Mouse (Mus musculus): Measurements from ENCODE around the gene Aprt. TPM values are rescaled to one million over a fixed set of nuclear protein-coding genes. Genes with fewer than 3 reads are reported as not detected.
"Not testable (repeated sequence)": the region's sequence is repeated elsewhere in the genome, so short reads cannot be mapped to it uniquely, and the experiment has no call there.

The Aprt gene
- total RNA-seq, 2 experiments from 2014 or later = 72.4 to 87.2 TPM

GRCm38 (mm10) chr8:122586171-122586570 lies 9.5 kb upstream of the Aprt start:
- DNase-seq = no peak

GRCm38 (mm10) chr8:122585411-122585891 lies 8.7 kb upstream of the Aprt start:
- peak; percentile 43 to 52 for DNase-seq

- no peak for DNase-seq
These were observed 8.3 kb upstream of the Aprt start for GRCm38 (mm10) chr8:122584981-122585380.

GRCm38 (mm10) chr8:122580926-122581325 lies 4.2 kb upstream of the Aprt start:
- no peak for DNase-seq

GRCm38 (mm10) chr8:122579196-122579595 lies 2.5 kb upstream of the Aprt start:
- no peak for DNase-seq

GRCm38 (mm10) chr8:122577116-122577515 lies 407 bp upstream of the Aprt start:
- no peak for DNase-seq

- no peak for DNase-seq
These were observed 718 bp downstream of the Aprt start for GRCm38 (mm10) chr8:122575735-122576647.

GRCm38 (mm10) chr8:122575286-122575685 lies 1.4 kb downstream of the Aprt start:
- DNase-seq = no peak

- DNase-seq = no peak
These were observed 1.9 kb downstream of the Aprt start for GRCm38 (mm10) chr8:122574667-122575251.

- DNase-seq = no peak
These were observed 2.4 kb downstream of the Aprt start for GRCm38 (mm10) chr8:122574264-122574663.

GRCm38 (mm10) chr8:122573577-122573976 lies 3.1 kb downstream of the Aprt start:
- DNase-seq = no peak

GRCm38 (mm10) chr8:122573176-122573575 lies 3.5 kb downstream of the Aprt start:
- DNase-seq = not testable (repeated sequence)

- no peak for DNase-seq
These were observed 4.0 kb downstream of the Aprt start for GRCm38 (mm10) chr8:122572751-122573150.

GRCm38 (mm10) chr8:122571750-122572267 lies 4.9 kb downstream of the Aprt start:
- no peak for DNase-seq

GRCm38 (mm10) chr8:122571153-122571552 lies 5.6 kb downstream of the Aprt start:
- DNase-seq = no peak

GRCm38 (mm10) chr8:122569996-122570395 lies 6.7 kb downstream of the Aprt start:
- no peak for DNase-seq

- no peak for DNase-seq
These were observed 7.4 kb downstream of the Aprt start for GRCm38 (mm10) chr8:122569329-122569728.

- no peak for DNase-seq
These were observed 7.8 kb downstream of the Aprt start for GRCm38 (mm10) chr8:122568881-122569309.

- no peak for DNase-seq
These were observed 8.6 kb downstream of the Aprt start for GRCm38 (mm10) chr8:122568109-122568504.

- peak; percentile 96 for DNase-seq
These were observed 9.2 kb downstream of the Aprt start, which contains the start of gene Cdt1 for GRCm38 (mm10) chr8:122567361-122568108. Gene Cdt1, plus strand, starts transcription at chr8:122568015.

- peak; percentile 35 to 48 for DNase-seq
These were observed 9.9 kb downstream of the Aprt start for GRCm38 (mm10) chr8:122566766-122567165.
